Mouse (Mus musculus) embryonic fibroblast, embryonic 13.5 days (primary cell): ENCODE data around the gene Arhgap28.

Source experiments
- CTCF ChIP-seq: IDR thresholded peaks from 2 replicates; pipeline ENCODE4 v1.5.1; 2011; ENCODE audit warnings: mild to moderate bottlenecking, control low read depth, low read length, moderate library complexity, borderline replicate concordance; ENCODE audit not compliant: insufficient read depth
- POLR2A ChIP-seq: IDR thresholded peaks from 2 replicates; pipeline ENCODE4 v1.6.1; 2011; ENCODE audit warnings: low read depth, mild to moderate bottlenecking, control low read depth, low read length, moderate library complexity

DNA sequence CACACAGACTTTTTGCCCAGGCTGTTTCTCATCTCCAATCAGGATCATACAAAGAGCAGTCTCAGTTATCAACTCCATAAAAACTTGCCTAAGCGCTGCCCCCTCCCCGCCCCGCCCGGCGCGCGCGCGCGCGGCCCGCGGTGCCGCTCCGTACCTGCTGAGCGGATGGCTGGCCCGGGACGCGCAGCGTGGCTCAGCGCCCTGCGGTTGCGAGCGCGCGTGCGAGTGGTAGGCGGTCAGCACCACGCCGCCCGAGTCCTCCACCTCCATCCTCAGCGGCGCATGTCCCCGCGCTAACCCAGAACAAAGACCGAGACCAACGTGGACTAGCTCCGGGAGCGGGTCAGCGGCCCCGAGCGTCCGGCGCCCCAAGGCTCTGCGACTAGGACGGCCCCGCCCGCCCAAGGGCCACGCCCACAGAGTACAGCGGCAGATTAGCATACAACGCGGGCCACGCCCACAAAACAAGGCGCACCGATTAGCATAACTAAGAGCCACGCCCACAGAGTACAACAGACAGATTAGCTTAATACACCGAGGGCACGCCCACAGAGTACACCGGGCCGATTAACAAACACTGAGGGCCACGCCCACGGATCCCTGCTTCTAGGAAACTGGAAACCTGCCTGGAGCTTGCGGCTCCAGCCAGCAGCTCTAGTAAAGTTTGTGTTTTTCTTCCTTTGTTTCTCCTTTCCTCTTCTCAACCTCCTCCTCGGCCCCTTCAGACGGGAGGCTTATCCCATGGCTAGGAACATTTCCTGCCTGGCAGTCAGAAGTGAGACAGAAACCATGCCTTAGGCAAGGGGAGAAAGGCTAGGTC is at the start of gene Arhgap28:
- TF ChIP-seq CTCF = no peak
- peak; percentile 55 for TF ChIP-seq POLR2A
